Mouse (Mus musculus): ENCODE measurements at regions not wholly inside any gene's neighbourhood (a gene's known extent, or its start where the extent isn't known, plus 50 kb on each side); places are given as distances from the start of the nearest gene placed in this dataset.

DNA sequence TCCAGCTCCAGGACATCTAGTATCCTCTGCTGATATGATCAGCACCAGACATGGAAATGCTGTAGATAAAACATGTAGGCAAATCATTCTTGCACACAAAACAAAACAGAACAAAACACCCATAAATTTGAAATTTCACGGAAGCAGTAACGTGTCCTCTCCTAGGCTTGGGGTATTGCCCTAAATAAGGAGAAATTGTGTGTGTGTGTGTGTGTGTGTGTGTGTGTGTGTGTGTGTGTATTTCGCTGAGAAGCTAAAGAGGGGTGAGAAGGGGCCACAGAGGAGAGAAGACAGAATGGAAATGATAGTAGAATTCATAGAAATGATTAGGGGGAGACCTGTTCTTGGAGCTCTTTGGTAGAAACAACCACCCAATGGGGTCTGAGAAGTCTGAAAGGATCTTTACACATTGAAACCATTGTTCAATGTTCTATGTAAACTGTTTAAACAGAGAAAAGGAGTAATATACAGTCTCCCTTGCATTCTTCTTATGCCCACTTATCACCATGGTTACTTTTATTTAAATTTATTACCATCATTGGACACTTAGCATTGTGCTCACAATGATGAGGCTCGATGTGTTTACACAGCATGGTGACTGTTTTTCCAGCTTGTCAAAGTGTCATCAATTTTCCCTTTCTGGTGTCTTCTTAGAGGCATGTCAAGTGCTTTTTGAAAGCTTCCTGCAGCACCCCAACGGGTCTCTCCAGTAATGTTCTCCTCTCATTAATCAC lies 317.3 kb upstream of the 4933412E24Rik start:
- H3K4me1 ChIP-seq (replicated peaks; ENCODE audit: control insufficient read depth, insufficient read depth, low read length), result no peaks in the 10 kb centered on the region
- H3K27me3 ChIP-seq (ENCODE audit: control insufficient read depth, insufficient read depth, low read depth, low read length), result no peaks in the 10 kb centered on the region
- no peak overlapping the region for H3K4me3 ChIP-seq (ENCODE audit: low read length)
- H3K9me3 ChIP-seq (ENCODE audit: control insufficient read depth, low read length), result no peaks in the 10 kb centered on the region
- no peak overlapping the region for H3K4me2 ChIP-seq (ENCODE audit: low read depth, low read length)
- H3K36me3 ChIP-seq (ENCODE audit: control insufficient read depth, insufficient read depth, low read length), result no peaks in the 10 kb centered on the region
- no peak for ATAC-seq (ENCODE audit: low read depth)
- H3K9ac ChIP-seq (ENCODE audit: low read length), result no peak overlapping the region
- WGBS, result 49% methylated on average over 5 of the region's 5 CpGs
- H3K27ac ChIP-seq (ENCODE audit: low read length), result no peak overlapping the region

DNA sequence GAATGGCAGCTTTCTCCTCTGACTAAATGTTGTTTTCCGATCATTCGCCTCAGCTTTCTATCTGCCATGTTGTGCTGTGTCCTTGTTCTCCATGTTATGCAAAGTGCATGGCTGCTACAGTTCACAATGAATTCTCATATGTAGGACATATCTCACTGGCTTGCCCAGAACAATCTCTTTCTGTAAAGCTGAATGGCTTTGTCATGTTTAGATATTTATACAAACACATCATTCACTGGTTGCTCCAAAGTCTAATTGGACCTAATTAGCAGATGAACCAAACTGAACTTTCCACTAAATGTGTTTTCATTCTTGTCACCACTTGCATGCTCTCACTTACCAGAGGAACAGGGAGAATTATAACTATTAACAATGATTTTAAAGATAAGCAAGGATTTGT lies 301.2 kb upstream of the 4933412E24Rik start:
- WGBS, result 96% methylated on average over 2 of the region's 2 CpGs
- no peaks in the 10 kb centered on the region for H3K4me1 ChIP-seq (replicated peaks; ENCODE audit: control insufficient read depth, insufficient read depth, low read length)
- H3K27me3 ChIP-seq (ENCODE audit: control insufficient read depth, insufficient read depth, low read depth, low read length), result no peaks in the 10 kb centered on the region
- H3K9ac ChIP-seq (ENCODE audit: low read length), result no peak overlapping the region
- H3K4me3 ChIP-seq (ENCODE audit: low read length), result no peak overlapping the region
- ATAC-seq (ENCODE audit: low read depth), result no peak
- H3K4me2 ChIP-seq (ENCODE audit: low read depth, low read length), result no peak overlapping the region
- no peak overlapping the region for H3K27ac ChIP-seq (ENCODE audit: low read length)
- H3K9me3 ChIP-seq (ENCODE audit: control insufficient read depth, low read length), result no peaks in the 10 kb centered on the region
- H3K36me3 ChIP-seq (ENCODE audit: control insufficient read depth, insufficient read depth, low read length), result no peaks in the 10 kb centered on the region

DNA sequence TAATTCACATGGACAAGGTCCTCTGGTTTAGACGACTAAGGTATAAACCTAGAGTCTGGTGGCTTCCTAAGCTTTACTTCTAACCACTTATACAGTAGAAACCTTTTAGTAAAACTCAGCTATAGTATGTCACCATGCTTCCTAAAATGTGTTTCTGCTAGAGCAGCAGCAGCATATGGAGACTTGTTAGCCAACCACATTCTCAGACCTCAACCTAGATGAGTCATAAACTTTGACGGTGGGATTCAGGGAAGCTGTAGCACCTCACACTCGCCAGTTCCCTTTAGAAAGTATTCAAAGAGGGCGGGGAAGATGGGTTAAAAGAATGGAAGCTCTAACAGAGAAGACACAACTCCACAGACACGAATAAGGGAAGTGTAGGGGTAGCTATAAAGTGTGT lies 298.8 kb upstream of the 4933412E24Rik start:
- Histone ChIP-seq H3K36me3 (ENCODE audit: control insufficient read depth, insufficient read depth, low read length) (no peaks in the 10 kb centered on the region), H3K9me3 (ENCODE audit: control insufficient read depth, low read length) (no peaks in the 10 kb centered on the region), H3K9ac (ENCODE audit: low read length) (no peak overlapping the region), H3K4me1 (replicated peaks; ENCODE audit: control insufficient read depth, insufficient read depth, low read length) (peaks cover 5% of the 10 kb centered on the region; the same call in 1 of the 2 replicates), H3K27ac (ENCODE audit: low read length) (no peak overlapping the region), H3K27me3 (ENCODE audit: control insufficient read depth, insufficient read depth, low read depth, low read length) (no peaks in the 10 kb centered on the region), H3K4me3 (ENCODE audit: low read length) (no peak overlapping the region), H3K4me2 (ENCODE audit: low read depth, low read length) (no peak overlapping the region)
- no peak for ATAC-seq (ENCODE audit: low read depth)
- WGBS, result 70% methylated on average over 5 of the region's 5 CpGs

DNA sequence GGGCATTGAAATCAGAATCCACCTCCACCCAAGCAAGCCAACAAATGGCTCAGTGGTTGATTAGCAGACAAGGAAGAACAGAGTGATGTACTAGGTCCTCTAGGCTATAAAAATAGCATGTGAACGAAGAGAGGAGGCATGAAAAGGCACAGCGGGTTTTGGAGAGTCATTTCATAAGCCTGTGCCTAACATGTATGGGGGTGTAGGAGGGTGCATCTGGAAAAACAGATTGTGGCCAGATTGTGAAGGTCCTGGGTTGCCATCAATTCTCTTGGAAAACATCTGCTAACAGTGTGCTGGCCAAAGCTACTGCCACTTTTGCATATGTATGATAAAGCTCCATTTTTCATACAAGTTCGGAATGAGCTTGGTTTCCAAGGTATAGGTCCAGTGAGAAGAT lies 293.5 kb upstream of the 4933412E24Rik start:
- no peaks in the 10 kb centered on the region for H3K36me3 ChIP-seq (ENCODE audit: control insufficient read depth, insufficient read depth, low read length)
- H3K9ac ChIP-seq (ENCODE audit: low read length), result no peak overlapping the region
- peaks cover 6% of the 10 kb centered on the region; the same call in 1 of the 2 replicates for H3K4me1 ChIP-seq (replicated peaks; ENCODE audit: control insufficient read depth, insufficient read depth, low read length)
- H3K27me3 ChIP-seq (ENCODE audit: control insufficient read depth, insufficient read depth, low read depth, low read length), result no peaks in the 10 kb centered on the region
- H3K27ac ChIP-seq (ENCODE audit: low read length), result no peak overlapping the region
- no peak overlapping the region for H3K4me3 ChIP-seq (ENCODE audit: low read length)
- WGBS, result 68% methylated on average over 3 of the region's 3 CpGs
- H3K9me3 ChIP-seq (ENCODE audit: control insufficient read depth, low read length), result no peaks in the 10 kb centered on the region
- ATAC-seq (ENCODE audit: low read depth), result no peak
- no peak overlapping the region for H3K4me2 ChIP-seq (ENCODE audit: low read depth, low read length)

DNA sequence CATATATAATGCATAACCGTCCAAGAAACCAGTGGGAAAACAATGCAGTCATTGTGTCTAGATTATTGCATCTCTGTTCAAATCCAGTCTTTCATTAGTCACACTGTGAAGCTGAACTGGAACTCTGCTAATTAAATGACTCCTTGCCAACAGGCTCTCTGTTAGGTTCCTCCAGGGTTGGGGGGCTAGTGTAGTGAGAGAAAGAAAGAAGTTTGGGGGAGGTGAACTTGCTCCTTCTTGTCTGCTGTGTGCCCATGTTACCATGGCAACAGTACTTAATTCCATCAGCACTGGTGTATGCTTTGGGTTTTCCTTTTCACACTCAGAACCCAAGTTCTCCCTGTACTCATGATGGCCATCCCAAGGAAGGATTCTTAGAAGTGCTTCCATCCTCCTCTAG lies 292.6 kb upstream of the 4933412E24Rik start:
- Histone ChIP-seq H3K4me1 (replicated peaks; ENCODE audit: control insufficient read depth, insufficient read depth, low read length) (peaks cover 6% of the 10 kb centered on the region; the same call in 1 of the 2 replicates), H3K27me3 (ENCODE audit: control insufficient read depth, insufficient read depth, low read depth, low read length) (no peaks in the 10 kb centered on the region), H3K9me3 (ENCODE audit: control insufficient read depth, low read length) (no peaks in the 10 kb centered on the region), H3K4me2 (ENCODE audit: low read depth, low read length) (no peak overlapping the region), H3K27ac (ENCODE audit: low read length) (no peak overlapping the region), H3K4me3 (ENCODE audit: low read length) (no peak overlapping the region), H3K36me3 (ENCODE audit: control insufficient read depth, insufficient read depth, low read length) (no peaks in the 10 kb centered on the region), H3K9ac (ENCODE audit: low read length) (no peak overlapping the region)
- 79% methylated on average over 1 of the region's 1 CpGs for WGBS
- ATAC-seq (ENCODE audit: low read depth), result no peak

DNA sequence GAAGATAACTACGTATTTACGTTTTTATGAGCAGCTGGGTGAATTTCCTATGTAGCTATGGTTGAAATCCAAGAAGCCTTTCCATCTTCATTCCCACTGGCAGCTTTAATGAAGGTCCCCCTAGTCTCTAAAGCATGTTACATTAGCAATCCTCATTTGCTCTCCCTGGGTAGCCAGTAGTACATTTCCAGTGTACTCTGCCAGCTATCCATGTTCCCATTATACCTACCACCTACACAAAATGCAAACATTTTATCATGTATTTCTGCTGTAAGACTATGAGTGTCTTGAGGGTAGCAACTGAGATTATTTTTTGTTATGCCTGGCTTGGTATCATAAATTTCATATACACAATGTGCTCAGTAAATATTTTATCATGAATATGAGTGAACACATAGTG lies 291.7 kb upstream of the 4933412E24Rik start:
- 80% methylated on average over 2 of the region's 2 CpGs for WGBS

DNA sequence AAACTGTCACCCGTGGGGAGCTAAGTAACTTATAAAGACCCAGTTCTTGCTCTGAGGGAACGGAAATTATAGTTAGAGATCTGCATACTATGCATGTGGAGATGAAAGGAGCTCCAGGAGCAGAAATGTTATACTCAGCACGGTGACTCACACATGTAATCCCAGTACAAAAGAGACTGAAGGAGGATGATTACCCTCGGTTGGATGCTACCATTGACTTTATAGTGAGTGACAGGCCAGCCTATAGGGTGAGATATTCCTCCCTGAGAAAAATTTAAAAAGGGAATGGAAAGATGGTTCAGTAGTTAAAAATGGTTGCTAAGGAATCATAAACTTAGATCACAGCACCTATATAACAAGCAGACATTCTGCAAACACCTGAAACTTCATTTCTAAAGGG lies 287.1 kb upstream of the 4933412E24Rik start:
- no peak overlapping the region for H3K27ac ChIP-seq (ENCODE audit: low read length)
- 67% methylated on average over 4 of the region's 4 CpGs for WGBS
- H3K9ac ChIP-seq (ENCODE audit: low read length), result no peak overlapping the region
- no peaks in the 10 kb centered on the region for H3K9me3 ChIP-seq (ENCODE audit: control insufficient read depth, low read length)
- no peaks in the 10 kb centered on the region for H3K27me3 ChIP-seq (ENCODE audit: control insufficient read depth, insufficient read depth, low read depth, low read length)
- H3K4me1 ChIP-seq (replicated peaks; ENCODE audit: control insufficient read depth, insufficient read depth, low read length), result no peaks in the 10 kb centered on the region
- no peaks in the 10 kb centered on the region for H3K36me3 ChIP-seq (ENCODE audit: control insufficient read depth, insufficient read depth, low read length)
- no peak overlapping the region for H3K4me2 ChIP-seq (ENCODE audit: low read depth, low read length)
- no peak overlapping the region for H3K4me3 ChIP-seq (ENCODE audit: low read length)
- ATAC-seq (ENCODE audit: low read depth), result no peak

More for the DNA sequence above, 291.7 kb upstream of the 4933412E24Rik start:
- Histone ChIP-seq H3K9me3 (ENCODE audit: control insufficient read depth, low read length) (no peaks in the 10 kb centered on the region), H3K27me3 (ENCODE audit: control insufficient read depth, insufficient read depth, low read depth, low read length) (no peaks in the 10 kb centered on the region), H3K4me1 (replicated peaks; ENCODE audit: control insufficient read depth, insufficient read depth, low read length) (peaks cover 6% of the 10 kb centered on the region; the same call in 1 of the 2 replicates), H3K36me3 (ENCODE audit: control insufficient read depth, insufficient read depth, low read length) (no peaks in the 10 kb centered on the region), H3K9ac (ENCODE audit: low read length) (no peak overlapping the region), H3K4me3 (ENCODE audit: low read length) (no peak overlapping the region), H3K4me2 (ENCODE audit: low read depth, low read length) (no peak overlapping the region), H3K27ac (ENCODE audit: low read length) (no peak overlapping the region)
- no peak for ATAC-seq (ENCODE audit: low read depth)

DNA sequence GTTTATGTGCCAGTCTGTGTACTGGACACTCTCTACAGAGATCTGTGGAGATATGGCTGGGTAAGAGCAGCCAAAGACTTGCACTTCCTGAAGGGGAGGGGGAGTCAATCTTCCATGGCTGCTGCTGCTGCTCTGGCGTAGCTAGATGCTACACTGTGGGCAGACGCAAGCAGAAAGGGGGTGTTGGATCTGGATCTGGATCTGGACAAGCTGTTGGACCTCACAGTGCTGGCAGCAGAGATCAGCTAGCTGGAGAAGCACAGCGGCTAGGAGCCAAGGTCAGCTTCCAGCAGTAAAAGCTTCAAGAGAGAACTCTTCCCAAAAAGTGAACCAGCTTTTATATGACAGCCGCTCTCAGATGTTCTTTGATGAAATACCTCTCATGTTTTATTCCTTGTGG lies 285.5 kb upstream of the 4933412E24Rik start:
- H3K4me3 ChIP-seq (ENCODE audit: low read length), result no peak overlapping the region
- H3K9ac ChIP-seq (ENCODE audit: low read length), result no peak overlapping the region
- H3K27me3 ChIP-seq (ENCODE audit: control insufficient read depth, insufficient read depth, low read depth, low read length), result no peaks in the 10 kb centered on the region
- no peaks in the 10 kb centered on the region for H3K9me3 ChIP-seq (ENCODE audit: control insufficient read depth, low read length)
- peak; percentile 87 for ATAC-seq (ENCODE audit: low read depth)
- 63% methylated on average over 4 of the region's 4 CpGs for WGBS
- no peak overlapping the region for H3K27ac ChIP-seq (ENCODE audit: low read length)
- no peaks in the 10 kb centered on the region for H3K4me1 ChIP-seq (replicated peaks; ENCODE audit: control insufficient read depth, insufficient read depth, low read length)
- H3K36me3 ChIP-seq (ENCODE audit: control insufficient read depth, insufficient read depth, low read length), result no peaks in the 10 kb centered on the region
- no peak overlapping the region for H3K4me2 ChIP-seq (ENCODE audit: low read depth, low read length)

DNA sequence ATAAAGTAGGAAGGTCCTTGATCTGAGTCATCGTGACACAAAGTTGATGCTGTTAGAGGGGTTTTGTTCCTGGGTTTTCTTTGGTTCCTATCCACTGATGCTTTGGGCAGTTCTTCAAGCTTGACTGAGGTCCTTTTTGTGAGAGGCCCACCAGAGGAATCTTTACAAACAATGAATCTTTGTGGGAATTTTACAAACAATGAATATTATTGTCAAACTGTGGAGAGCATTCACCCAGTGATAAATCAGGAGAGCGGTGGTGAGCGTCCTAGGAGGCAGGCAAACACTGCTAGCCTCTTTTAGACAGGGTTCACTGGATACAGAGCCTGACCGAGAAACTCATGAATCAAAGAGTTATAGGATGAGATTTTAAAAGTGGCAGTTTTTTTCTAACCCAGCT lies 268.9 kb upstream of the 4933412E24Rik start:
- H3K4me3 ChIP-seq (ENCODE audit: low read length), result no peak overlapping the region
- no peaks in the 10 kb centered on the region for H3K36me3 ChIP-seq (ENCODE audit: control insufficient read depth, insufficient read depth, low read length)
- 74% methylated on average over 4 of the region's 4 CpGs for WGBS
- ATAC-seq (ENCODE audit: low read depth), result no peak
- H3K4me1 ChIP-seq (replicated peaks; ENCODE audit: control insufficient read depth, insufficient read depth, low read length), result no peaks in the 10 kb centered on the region
- no peak overlapping the region for H3K27ac ChIP-seq (ENCODE audit: low read length)
- no peak overlapping the region for H3K4me2 ChIP-seq (ENCODE audit: low read depth, low read length)
- no peaks in the 10 kb centered on the region for H3K9me3 ChIP-seq (ENCODE audit: control insufficient read depth, low read length)
- no peak overlapping the region for H3K9ac ChIP-seq (ENCODE audit: low read length)
- H3K27me3 ChIP-seq (ENCODE audit: control insufficient read depth, insufficient read depth, low read depth, low read length), result no peaks in the 10 kb centered on the region

DNA sequence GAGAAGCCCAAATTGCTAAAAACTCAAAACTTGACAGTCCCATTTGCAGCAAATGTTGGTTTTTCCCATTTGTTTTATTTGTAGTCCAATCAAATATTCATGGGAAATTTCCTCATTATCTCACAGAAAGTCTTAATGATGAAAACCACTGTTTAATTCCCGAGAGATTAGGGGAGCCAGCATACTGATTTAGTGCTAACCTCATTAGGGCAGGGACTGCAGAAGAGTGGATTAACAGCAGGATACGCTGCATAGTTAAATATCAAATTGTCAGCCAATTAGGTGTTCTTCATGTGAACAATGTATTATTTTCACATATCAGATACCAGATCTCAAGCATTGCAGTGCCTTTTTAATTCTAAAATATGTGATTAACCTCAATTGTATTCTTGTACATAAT lies 264.0 kb upstream of the 4933412E24Rik start:
- H3K9me3 ChIP-seq (ENCODE audit: control insufficient read depth, low read length), result no peaks in the 10 kb centered on the region
- no peak for ATAC-seq (ENCODE audit: low read depth)
- no peak overlapping the region for H3K9ac ChIP-seq (ENCODE audit: low read length)
- 78% methylated on average over 2 of the region's 2 CpGs for WGBS
- no peak overlapping the region for H3K4me3 ChIP-seq (ENCODE audit: low read length)
- no peak overlapping the region for H3K4me2 ChIP-seq (ENCODE audit: low read depth, low read length)
- H3K36me3 ChIP-seq (ENCODE audit: control insufficient read depth, insufficient read depth, low read length), result no peaks in the 10 kb centered on the region
- no peak overlapping the region for H3K27ac ChIP-seq (ENCODE audit: low read length)
- H3K27me3 ChIP-seq (ENCODE audit: control insufficient read depth, insufficient read depth, low read depth, low read length), result no peaks in the 10 kb centered on the region
- H3K4me1 ChIP-seq (replicated peaks; ENCODE audit: control insufficient read depth, insufficient read depth, low read length), result no peaks in the 10 kb centered on the region
